Mouse (Mus musculus) fat pad, adult 2 months (tissue): Measurements from ENCODE around the gene Lins1.
A peak's percentile ranks its signal among the peaks of the same experiment; 100 is the strongest.

Experiments used
- DNase-seq: peaks from one replicate; pipeline ENCODE4 v3.0.0-alpha.2; 2011; ENCODE audit warnings: low read depth, low spot score; ENCODE audit errors: extremely low read depth

Lins1 gene

DNA sequence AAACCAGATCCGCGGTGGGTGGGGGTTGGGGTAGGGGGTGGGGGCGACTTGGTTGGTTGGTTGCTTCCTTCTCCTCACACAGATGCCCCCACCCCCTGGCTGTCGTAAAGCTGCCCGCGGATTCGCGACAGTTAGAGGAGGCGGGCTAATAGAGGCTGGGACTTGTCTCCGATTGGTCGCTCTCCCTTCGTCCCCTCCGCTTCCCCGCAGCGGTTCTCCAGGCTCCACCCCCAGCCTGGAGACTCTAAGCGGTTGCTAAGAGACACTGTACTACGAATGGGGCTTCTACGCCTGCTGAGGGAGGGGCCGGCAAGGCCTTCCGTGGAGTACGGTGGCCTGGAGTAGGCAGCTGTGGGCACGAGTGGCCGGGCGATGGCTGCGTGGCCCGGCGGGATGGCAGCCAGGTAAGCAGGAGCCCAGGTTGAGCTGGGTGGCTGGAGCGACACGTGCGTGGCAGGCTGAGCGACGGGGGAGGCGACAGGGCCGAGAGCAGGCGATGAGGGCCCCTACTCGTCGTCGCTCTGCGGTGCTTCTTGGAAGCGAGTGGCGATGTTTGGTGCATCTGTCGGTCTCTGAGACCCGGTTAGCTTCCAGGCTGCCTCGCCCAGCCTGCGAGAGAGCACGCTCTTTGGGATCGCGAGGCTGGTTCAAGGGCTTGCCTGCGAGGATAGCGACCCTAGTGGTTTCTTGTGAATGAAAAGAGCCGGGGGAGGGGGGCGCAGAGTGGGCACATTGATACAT, at the start of gene Lins1:
Gene Lins1, plus strand, starts transcription at position 270 of the 741 bp plus-strand sequence.
- peak; percentile 91 for DNase-seq

- no peak for DNase-seq
Observed at GRCm38 (mm10) chr7:66645736-66646135, 44.0 kb upstream of the Lins1 start.

- no peak for DNase-seq
Observed at GRCm38 (mm10) chr7:66649181-66649580, 40.5 kb upstream of the Lins1 start.

- DNase-seq, result no peak
Observed at GRCm38 (mm10) chr7:66650883-66651282, 38.8 kb upstream of the Lins1 start.

DNA sequence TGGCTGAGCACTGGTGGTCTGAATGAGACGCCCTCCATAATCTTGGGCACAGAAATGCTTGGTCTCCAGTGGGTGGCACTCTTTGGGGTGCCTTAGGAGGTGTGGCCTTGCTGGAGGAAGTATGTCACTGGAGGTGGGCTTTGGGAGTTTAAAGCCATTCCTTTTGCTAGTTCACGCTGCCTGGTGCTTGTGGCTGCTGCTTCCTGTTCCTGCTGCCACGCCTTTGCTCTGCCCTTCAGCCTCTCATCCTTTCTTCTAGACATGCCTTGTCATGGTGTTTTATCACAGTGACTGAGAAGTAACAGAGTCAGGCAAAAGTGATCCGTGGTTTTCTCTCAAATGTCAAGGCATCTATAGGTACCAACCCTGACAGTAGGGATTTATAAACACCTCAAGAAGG, 37.5 kb upstream of the Lins1 start:
- no peak for DNase-seq

DNA sequence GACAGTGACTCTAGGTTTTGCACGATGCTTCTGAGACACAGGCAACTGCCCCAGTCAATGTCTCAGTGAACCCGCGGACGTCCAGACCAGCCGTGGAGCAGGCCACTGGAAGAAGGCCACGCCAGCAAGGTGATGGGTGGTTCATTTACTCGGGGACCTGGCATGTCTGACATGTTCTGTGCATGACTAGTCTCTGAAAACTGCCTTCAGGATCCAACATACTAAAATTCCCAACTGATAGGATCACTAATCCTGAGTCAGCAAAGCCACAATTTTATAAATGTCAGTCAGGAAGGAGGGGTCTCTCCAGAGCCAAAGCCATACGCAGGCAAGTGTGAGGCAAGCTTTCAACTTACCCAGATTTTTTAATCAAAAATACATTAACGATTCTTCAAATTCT, 36.1 kb upstream of the Lins1 start:
- no peak for DNase-seq

GRCm38 (mm10) chr7:66655471-66655870, 34.2 kb upstream of the Lins1 start:
- no peak for DNase-seq

DNA sequence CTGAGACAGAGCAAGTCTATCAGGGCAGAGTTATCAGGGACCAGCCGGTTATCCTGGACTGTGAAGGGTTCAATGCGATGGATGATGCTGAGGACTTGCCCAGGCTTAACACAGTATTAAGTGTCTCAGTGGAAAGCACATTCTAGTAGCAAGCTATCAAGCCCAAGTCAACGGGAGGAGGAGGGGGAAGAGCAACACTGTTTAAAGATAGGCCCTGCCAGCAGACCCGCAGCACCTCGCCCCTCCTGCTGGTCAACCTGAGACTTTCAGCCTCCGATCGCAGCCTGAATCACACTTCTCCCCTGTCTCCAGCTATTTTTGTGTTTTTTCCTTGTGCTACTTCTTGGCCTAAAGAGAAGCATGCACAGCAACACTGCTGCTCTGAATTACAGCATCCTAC, 29.4 kb upstream of the Lins1 start:
- DNase-seq, result no peak

GRCm38 (mm10) chr7:66660972-66661371, 28.7 kb upstream of the Lins1 start:
- no peak for DNase-seq

GRCm38 (mm10) chr7:66661572-66661971, 28.1 kb upstream of the Lins1 start:
- DNase-seq, result no peak

GRCm38 (mm10) chr7:66663548-66663947, 26.1 kb upstream of the Lins1 start:
- DNase-seq, result no peak

DNA sequence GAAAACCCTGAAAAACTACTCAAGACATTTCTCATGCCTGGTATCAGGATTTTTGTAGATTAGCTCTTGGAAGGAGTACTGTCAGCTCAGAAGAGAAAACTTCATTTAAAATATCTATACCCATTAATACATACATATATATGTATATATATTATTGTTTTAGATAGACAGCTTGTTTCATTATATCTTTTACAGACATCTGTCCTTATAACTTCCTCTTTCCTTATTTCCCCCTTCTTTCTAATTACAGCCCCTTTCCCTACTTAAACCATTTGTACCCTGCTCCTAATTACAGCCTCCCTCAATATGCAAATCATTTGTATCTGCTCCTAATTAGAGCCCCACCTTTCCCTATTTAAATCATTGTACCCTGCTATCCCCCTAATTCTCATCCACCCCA, 22.6 kb upstream of the Lins1 start:
- no peak for DNase-seq

- DNase-seq, result no peak
Observed at GRCm38 (mm10) chr7:66675800-66676199, 13.9 kb upstream of the Lins1 start.

- DNase-seq, result no peak
Observed at GRCm38 (mm10) chr7:66682119-66682863, 7.4 kb upstream of the Lins1 start.

- DNase-seq, result no peak
Observed at GRCm38 (mm10) chr7:66688721-66689120, 968 bp upstream of the Lins1 start.

DNA sequence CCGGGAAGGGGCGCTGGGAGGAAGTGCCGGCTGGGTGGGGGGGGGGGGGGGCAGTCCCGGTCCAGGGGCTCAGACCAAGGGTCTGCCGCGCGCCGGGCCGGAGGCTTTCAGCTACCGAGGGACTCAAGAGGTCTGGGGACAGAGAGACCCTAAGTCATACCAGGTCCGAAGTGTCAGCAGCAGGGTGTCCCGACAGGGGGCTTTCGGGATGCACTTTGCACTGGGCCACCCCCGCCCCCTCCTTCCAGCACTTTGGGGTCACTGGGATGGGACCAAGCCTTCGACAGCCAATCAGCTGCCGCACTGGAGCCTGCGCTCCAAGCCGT, 432 bp upstream of the Lins1 start, which contains the start of gene Asb7:
Gene Asb7, minus strand, starts transcription at position 303 of the 326 bp plus-strand sequence.
- no peak for DNase-seq

GRCm38 (mm10) chr7:66694467-66694866, 4.8 kb downstream of the Lins1 start:
- DNase-seq, result no peak

DNA sequence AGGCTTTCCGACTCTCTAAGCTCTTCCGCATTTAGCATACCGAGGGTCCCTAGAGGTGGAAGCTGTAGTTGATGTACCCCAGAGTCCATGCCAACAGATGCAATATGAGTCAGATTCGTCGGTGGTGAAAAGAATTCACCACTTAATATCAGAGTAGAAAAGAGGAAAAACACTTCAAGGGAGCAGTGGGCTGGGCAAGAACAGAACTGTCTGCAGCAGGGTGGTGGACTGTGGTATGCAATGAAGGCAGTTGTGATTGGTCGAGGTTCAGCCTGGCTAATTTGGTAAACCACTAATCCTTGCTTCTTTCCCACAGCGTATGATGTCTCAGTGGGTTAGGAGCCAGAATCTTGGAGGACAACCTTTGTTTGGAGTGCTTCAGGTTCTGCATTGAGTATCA, 13.0 kb downstream of the Lins1 start:
- DNase-seq, result no peak

GRCm38 (mm10) chr7:66704631-66705030, 14.9 kb downstream of the Lins1 start:
- peak; percentile 93 for DNase-seq

DNA sequence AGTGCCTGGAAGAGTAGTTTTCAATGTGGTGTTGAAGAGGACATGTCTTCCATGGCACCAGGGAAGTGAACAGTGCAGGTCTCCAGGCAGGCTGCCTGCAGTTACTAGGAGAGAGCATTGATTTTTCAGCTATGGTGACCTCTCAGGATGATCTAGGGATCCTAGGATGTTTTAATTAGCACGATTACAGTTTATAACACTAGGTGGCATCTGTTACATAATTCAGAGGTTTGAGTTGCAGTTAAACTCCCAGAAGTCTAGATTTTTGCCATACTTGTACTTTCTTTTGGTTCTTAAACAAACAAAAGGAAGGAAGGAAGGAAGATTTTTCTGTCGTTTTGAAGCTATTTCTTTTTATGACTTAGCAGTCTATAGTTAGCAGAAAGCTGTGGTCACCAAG, 21.5 kb downstream of the Lins1 start:
- no peak for DNase-seq

DNA sequence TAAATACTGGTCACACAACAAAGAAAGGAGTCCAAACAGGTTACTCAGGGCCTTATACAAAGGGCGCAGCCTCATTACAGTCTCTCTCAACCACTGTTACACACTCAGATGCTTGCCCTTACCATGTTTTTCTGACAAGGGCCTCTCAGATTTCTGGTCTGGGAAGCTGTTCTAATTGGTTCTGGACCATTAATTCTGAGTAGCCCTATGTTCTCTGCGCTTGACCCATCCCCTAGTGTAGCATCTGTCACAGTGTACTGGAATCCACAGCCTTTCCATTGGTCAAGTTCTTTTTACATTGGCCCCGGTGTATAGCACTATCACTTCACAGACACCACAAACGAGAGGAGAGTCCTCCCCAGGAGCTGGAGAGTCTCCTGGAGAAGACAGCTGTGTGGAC, 34.8 kb downstream of the Lins1 start:
- no peak for DNase-seq

DNA sequence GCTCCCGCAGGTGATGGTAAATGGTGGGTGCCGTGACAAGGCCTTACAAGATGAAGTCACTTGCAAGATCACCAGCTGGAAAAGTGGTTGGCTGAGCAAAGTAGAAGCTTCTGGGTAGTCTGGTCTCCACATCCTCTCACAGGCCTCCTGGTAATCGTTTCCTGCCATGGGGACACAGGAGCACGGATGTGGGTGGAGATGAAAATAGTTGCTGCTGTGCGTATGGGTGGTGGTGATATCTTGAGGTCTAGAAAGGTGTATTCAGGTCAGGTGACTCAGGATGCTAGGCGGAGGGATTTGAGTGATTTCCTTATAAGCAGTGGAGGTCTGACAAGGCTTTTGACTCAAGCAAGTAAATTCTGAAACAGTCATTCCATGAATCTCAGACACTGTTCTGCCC, 35.3 kb downstream of the Lins1 start:
- no peak for DNase-seq

DNA sequence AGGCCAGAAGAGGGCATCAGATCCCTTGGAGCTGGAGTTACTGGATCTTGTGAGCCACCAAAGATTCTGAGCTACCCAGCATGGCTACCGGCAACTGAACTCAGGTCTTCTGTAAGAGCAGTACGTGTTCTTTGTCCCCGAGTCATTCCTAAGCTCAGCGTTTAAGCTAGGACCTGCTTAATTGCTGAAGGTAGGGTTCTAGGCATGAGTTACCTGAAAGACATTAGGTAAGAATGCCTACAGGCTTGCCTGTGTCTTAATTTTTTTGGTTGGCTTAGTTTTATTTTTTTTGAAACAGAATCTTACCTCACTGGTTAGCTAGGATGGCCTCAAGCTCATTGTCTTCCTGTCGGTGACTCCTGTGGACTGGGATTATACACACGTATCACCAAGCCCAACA, 38.4 kb downstream of the Lins1 start:
- peak; percentile 90 for DNase-seq
